Mouse (Mus musculus) myocyte (in vitro differentiated cells): ENCODE measurements around the gene Glis1. TPM values are rescaled to one million over a fixed set of nuclear protein-coding genes. Genes with fewer than 3 reads are reported as not detected.

ENCODE experiments used
- H3K27me3 ChIP-seq: one replicate; pipeline ENCODE4 v1.6.1; 2011; ENCODE audit not compliant: control insufficient read depth, insufficient read depth, insufficient read length
- H3K36me3 ChIP-seq: one replicate; pipeline ENCODE4 v1.6.1; 2011; ENCODE audit not compliant: control insufficient read depth, insufficient read depth
- H3K4me2 ChIP-seq: one replicate; pipeline ENCODE4 v1.6.1; 2011; ENCODE audit warnings: low read depth, control low read depth
- H3K4me3 ChIP-seq: one replicate; pipeline ENCODE4 v1.5.1; 2011; ENCODE audit warnings: mild to moderate bottlenecking, control low read depth, moderate library complexity
- H3K79me2 ChIP-seq: one replicate; pipeline ENCODE4 v1.6.1; 2011; ENCODE audit not compliant: control insufficient read depth, insufficient read depth
- H3ac ChIP-seq: one replicate; pipeline ENCODE4 v1.6.1; 2011; ENCODE audit not compliant: control insufficient read depth, insufficient read length
- CEBPB ChIP-seq: IDR thresholded peaks from 2 replicates; pipeline ENCODE4 v1.6.1; 2011; ENCODE audit warnings: mild to moderate bottlenecking, moderate library complexity; ENCODE audit not compliant: poor library complexity, insufficient read depth, severe bottlenecking
- E2F4 ChIP-seq: IDR thresholded peaks from one replicate; pipeline ENCODE4 v1.6.1; 2011; ENCODE audit warnings: mild to moderate bottlenecking, control low read depth, moderate library complexity; ENCODE audit not compliant: insufficient read depth
- MAX ChIP-seq: IDR thresholded peaks from one replicate; pipeline ENCODE4 v1.6.1; 2011; ENCODE audit warnings: low read depth, mild to moderate bottlenecking, control low read depth
- MYOD1 ChIP-seq, 3 experiments: IDR thresholded peaks; one replicate each; pipeline ENCODE4 v1.6.1; 2011; ENCODE audit warnings: control low read depth in 2 of 3, low read depth in 2 of 3, mild to moderate bottlenecking in 2 of 3, moderate library complexity in 1 of 3; ENCODE audit not compliant: insufficient read length in 2 of 3, control insufficient read depth in 1 of 3
- MYOG ChIP-seq, 3 experiments: IDR thresholded peaks; one replicate each; pipeline ENCODE4 v1.6.1; 2011; ENCODE audit warnings: control low read depth in 2 of 3, low read depth in 2 of 3, mild to moderate bottlenecking in 2 of 3; ENCODE audit not compliant: insufficient read length in 2 of 3, control insufficient read depth in 1 of 3, insufficient read depth in 1 of 3
- POLR2A ChIP-seq: IDR thresholded peaks from one replicate; pipeline ENCODE4 v1.6.1; 2011; ENCODE audit warnings: low read depth, mild to moderate bottlenecking, control low read depth, moderate library complexity; ENCODE audit not compliant: insufficient read length
- POLR2AphosphoS2 ChIP-seq: IDR thresholded peaks from one replicate; pipeline ENCODE4 v1.6.1; 2011; ENCODE audit warnings: low read depth, control low read depth; ENCODE audit not compliant: insufficient read length
- REST ChIP-seq: IDR thresholded peaks from one replicate; pipeline ENCODE4 v1.6.1; 2011; ENCODE audit warnings: mild to moderate bottlenecking, control low read depth, moderate library complexity; ENCODE audit not compliant: insufficient read depth, insufficient read length
- SRF ChIP-seq: IDR thresholded peaks from one replicate; pipeline ENCODE4 v1.6.1; 2011; ENCODE audit warnings: low read depth; ENCODE audit not compliant: control insufficient read depth, insufficient read length
- TCF12 ChIP-seq: IDR thresholded peaks from one replicate; pipeline ENCODE4 v1.6.1; 2011; ENCODE audit warnings: mild to moderate bottlenecking, control low read depth; ENCODE audit not compliant: poor library complexity, insufficient read depth, severe bottlenecking
- TCF3 ChIP-seq: IDR thresholded peaks from one replicate; pipeline ENCODE4 v1.6.1; 2011; ENCODE audit warnings: low read depth, control low read depth; ENCODE audit not compliant: insufficient read length
- USF1 ChIP-seq: IDR thresholded peaks from one replicate; pipeline ENCODE4 v1.6.1; 2011; ENCODE audit warnings: low read depth, mild to moderate bottlenecking, control low read depth, moderate library complexity
- polyA plus RNA-seq: library from polyadenylated mRNA; unstranded; fragments of >200 nt; fragmentation: generic; extraction: Trizol; gene quantifications from one replicate; pipeline ENCODE4 v1.2.1, GENCODE M21; 2012; ENCODE audit warnings: missing spikeins

The Glis1 gene
- polyA plus RNA-seq, 1 experiment: 0.35 TPM

GRCm38 (mm10) chr4:107553774-107554173 is 119.4 kb downstream of the Glis1 start:
- H3K36me3 ChIP-seq: no peaks in the 10 kb centered on the region
- H3K4me3 ChIP-seq: no peak overlapping the region
- no peaks in the 10 kb centered on the region for H3K79me2 ChIP-seq
- no peak for TF ChIP-seq REST
- no peak for TF ChIP-seq E2F4
- no peak for TF ChIP-seq MYOG (IDR thresholded peaks at IDR 0.05; ENCODE audit: control insufficient read depth in 1 of 3, insufficient read depth in 1 of 3, insufficient read length in 2 of 3, low read depth in 2 of 3)
- no peak for TF ChIP-seq CEBPB
- no peak for TF ChIP-seq SRF
- TF ChIP-seq MAX: no peak
- no peak for TF ChIP-seq POLR2AphosphoS2
- no peak for TF ChIP-seq TCF3
- TF ChIP-seq TCF12: no peak
- no peak for TF ChIP-seq POLR2A
- TF ChIP-seq USF1: no peak
- H3K4me2 ChIP-seq: peak overlapping the region; percentile 47
- H3K27me3 ChIP-seq: no peaks in the 10 kb centered on the region
- H3ac ChIP-seq: no peak overlapping the region

GRCm38 (mm10) chr4:107558801-107559200 is 124.4 kb downstream of the Glis1 start:
- no peak overlapping the region for H3K4me2 ChIP-seq
- no peaks in the 10 kb centered on the region for H3K36me3 ChIP-seq
- H3K79me2 ChIP-seq: no peaks in the 10 kb centered on the region
- H3ac ChIP-seq: no peak overlapping the region
- TF ChIP-seq MYOG (IDR thresholded peaks at IDR 0.05; ENCODE audit: control insufficient read depth in 1 of 3, insufficient read depth in 1 of 3, insufficient read length in 2 of 3, low read depth in 2 of 3): no peak
- no peak for TF ChIP-seq TCF12
- no peak for TF ChIP-seq SRF
- no peak for TF ChIP-seq CEBPB
- no peak for TF ChIP-seq TCF3
- TF ChIP-seq E2F4: no peak
- no peak for TF ChIP-seq REST
- no peak for TF ChIP-seq MAX
- TF ChIP-seq POLR2A: no peak
- TF ChIP-seq MYOD1 (IDR thresholded peaks at IDR 0.05; ENCODE audit: control insufficient read depth in 1 of 3, insufficient read length in 2 of 3, low read depth in 2 of 3): no peak
- no peak for TF ChIP-seq POLR2AphosphoS2
- TF ChIP-seq USF1: no peak
- H3K27me3 ChIP-seq: peaks cover 8% of the 10 kb centered on the region
- H3K4me3 ChIP-seq: no peak overlapping the region

GRCm38 (mm10) chr4:107561056-107561455 is 126.7 kb downstream of the Glis1 start:
- H3K4me3 ChIP-seq: no peak overlapping the region
- peaks cover 20% of the 10 kb centered on the region for H3K27me3 ChIP-seq
- no peaks in the 10 kb centered on the region for H3K79me2 ChIP-seq
- H3ac ChIP-seq: no peak overlapping the region
- no peak for TF ChIP-seq TCF3
- TF ChIP-seq REST: no peak
- TF ChIP-seq SRF: no peak
- no peak for TF ChIP-seq POLR2A
- no peak for TF ChIP-seq MYOG (IDR thresholded peaks at IDR 0.05; ENCODE audit: control insufficient read depth in 1 of 3, insufficient read depth in 1 of 3, insufficient read length in 2 of 3, low read depth in 2 of 3)
- no peak for TF ChIP-seq TCF12
- no peak for TF ChIP-seq E2F4
- TF ChIP-seq MAX: no peak
- no peak for TF ChIP-seq CEBPB
- no peak for TF ChIP-seq USF1
- no peak for TF ChIP-seq POLR2AphosphoS2
- no peak for TF ChIP-seq MYOD1 (IDR thresholded peaks at IDR 0.05; ENCODE audit: control insufficient read depth in 1 of 3, insufficient read length in 2 of 3, low read depth in 2 of 3)
- H3K36me3 ChIP-seq: no peaks in the 10 kb centered on the region
- no peak overlapping the region for H3K4me2 ChIP-seq

GRCm38 (mm10) chr4:107568159-107568558 is 133.8 kb downstream of the Glis1 start:
- Histone ChIP-seq H3K4me3 (no peak overlapping the region), H3ac (no peak overlapping the region), H3K36me3 (no peaks in the 10 kb centered on the region), H3K27me3 (peaks cover 54% of the 10 kb centered on the region), H3K4me2 (no peak overlapping the region), H3K79me2 (no peaks in the 10 kb centered on the region)
- TF ChIP-seq MYOG (IDR thresholded peaks at IDR 0.05; ENCODE audit: control insufficient read depth in 1 of 3, insufficient read depth in 1 of 3, insufficient read length in 2 of 3, low read depth in 2 of 3) (no peak), POLR2A (no peak), REST (no peak), E2F4 (no peak), SRF (no peak), POLR2AphosphoS2 (no peak), TCF12 (no peak), MAX (no peak), MYOD1 (IDR thresholded peaks at IDR 0.05; ENCODE audit: control insufficient read depth in 1 of 3, insufficient read length in 2 of 3, low read depth in 2 of 3) (no peak), CEBPB (no peak), USF1 (no peak), TCF3 (no peak)

GRCm38 (mm10) chr4:107568881-107569443 is 134.6 kb downstream of the Glis1 start:
- Histone ChIP-seq H3K4me3 (no peak overlapping the region), H3K36me3 (no peaks in the 10 kb centered on the region), H3K27me3 (peaks cover 52% of the 10 kb centered on the region), H3K79me2 (no peaks in the 10 kb centered on the region), H3K4me2 (no peak overlapping the region), H3ac (no peak overlapping the region)
- no peak for TF ChIP-seq TCF12
- TF ChIP-seq POLR2AphosphoS2: no peak
- TF ChIP-seq POLR2A: no peak
- no peak for TF ChIP-seq REST
- TF ChIP-seq USF1: no peak
